Mouse (Mus musculus) left cerebral cortex, adult 8-10 months (tissue): ENCODE measurements around the gene Ercc8. TPM values are rescaled to one million over a fixed set of nuclear protein-coding genes. Genes with fewer than 3 reads are reported as not detected.

Experiments used
- DNase-seq, 2 experiments: peaks; one replicate each; pipeline ENCODE4 v3.0.0; 2022; ENCODE audit warnings: low spot score in 2 of 2
- total RNA-seq, 4 experiments: library from RNA; stranded (reverse); gene quantifications; 2 replicates each; pipeline ENCODE4 v1.2.4; 2022

Gene Ercc8
- total RNA-seq, 4 experiments from 2014 or later, result 15.3 to 18.6 (median 16.3) TPM

DNA sequence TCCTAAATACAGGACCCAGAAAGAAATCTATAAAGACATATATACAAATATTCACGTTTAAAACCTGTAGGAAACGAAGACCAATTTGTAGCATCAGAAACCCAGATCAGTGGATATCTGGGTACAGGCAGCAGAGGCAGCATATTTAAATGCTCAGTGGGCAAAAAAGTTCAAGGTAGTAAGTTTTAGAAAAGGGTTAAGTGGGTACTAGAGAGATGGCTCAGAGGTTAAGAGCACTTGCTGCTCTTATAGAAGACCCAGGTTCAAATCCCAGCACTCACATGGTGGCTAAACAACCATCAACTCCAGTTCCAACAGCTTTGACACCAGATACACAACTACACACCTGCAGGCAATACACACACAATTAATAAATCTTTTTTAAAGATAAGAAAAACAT is 1.4 kb upstream of the Ercc8 start:
- no peak for DNase-seq

DNA sequence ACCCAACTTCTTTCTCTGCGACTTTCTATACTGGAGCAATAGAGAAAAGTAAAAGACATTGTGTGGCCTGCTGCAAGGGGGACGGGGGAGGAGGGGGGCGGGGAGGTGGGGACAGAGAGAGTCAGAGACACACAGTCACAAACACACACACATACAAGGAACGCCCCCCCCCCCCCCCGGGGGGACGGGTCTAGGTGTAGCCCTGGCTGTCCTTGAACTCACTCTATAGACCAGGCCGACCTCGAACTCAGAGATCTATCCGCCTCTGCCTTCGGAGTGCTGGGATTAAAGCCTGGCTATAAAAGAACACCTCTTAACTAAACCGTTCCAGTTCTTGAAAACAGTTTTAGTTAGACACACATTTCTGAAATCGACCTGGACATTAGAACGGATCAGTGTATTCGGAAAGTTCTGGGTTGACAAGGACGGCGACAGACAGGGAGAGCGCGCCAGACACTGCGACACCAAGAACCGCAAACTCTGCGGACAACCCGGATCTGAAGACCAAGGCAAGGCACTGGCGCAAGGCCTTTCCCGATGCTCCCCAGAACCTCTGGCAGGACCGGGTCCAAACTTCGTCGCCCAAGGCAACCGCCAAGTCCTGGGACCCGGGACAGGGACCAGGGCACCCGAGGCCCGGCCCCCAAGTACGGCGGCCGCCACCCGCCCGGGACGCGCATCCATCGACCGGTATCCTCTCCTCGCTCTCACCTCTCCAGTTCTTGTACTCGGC is 633 bp upstream of the Ercc8 start:
- DNase-seq, result no peak

DNA sequence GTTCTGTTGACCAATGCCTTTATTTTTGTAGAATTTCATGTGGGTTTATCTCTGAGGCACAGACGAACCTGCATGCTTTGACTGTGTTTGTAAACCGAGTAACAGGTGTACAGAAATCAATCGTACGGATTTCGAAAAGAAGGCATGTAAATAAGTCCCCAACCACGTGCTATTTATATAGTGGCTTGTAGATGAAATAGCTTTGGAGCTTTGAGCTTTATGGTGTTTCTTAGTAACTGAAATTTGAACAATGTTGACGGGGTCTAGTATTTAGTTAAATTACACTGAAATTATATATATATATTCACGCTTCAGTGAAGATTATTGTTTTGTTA is 677 bp downstream of the Ercc8 start:
- no peak for DNase-seq

DNA sequence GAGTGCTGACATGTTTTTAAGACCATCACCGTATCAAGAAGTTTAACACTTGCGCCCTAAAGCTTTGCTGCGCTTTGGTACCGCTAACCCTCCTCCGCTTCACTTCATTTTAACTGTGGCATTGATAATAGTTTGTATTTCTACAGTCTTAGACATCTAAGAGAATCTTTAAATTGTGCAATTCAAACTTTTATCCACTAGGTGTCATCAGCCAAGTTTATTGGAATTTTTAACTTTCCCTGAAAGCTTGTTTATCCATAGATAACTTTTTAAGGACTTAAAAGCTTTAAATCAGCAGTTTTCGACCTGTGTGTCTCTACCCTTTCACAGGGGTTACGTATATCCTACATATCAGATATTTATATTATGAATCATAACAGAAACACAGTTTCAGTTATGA is 1.4 kb downstream of the Ercc8 start:
- no peak for DNase-seq

DNA sequence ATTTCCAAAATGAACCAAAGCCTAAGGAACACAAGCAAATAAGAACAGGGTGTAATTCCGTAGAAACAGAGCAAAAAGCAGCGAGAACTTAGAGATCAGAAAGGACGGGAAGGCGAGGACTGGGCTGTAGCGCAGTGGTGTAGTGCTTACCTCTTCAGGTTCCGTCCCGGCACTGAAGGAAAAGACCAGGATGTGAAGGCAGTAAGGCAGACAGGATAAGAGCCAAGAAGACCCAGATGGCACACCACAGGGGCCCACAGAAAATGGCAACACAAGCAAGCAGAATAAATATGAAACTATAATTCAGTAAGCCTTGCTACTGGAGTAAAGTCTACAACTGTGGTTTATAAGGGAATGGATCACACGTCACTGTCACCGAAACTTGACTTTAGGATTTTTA is 5.4 kb downstream of the Ercc8 start:
- no peak for DNase-seq

DNA sequence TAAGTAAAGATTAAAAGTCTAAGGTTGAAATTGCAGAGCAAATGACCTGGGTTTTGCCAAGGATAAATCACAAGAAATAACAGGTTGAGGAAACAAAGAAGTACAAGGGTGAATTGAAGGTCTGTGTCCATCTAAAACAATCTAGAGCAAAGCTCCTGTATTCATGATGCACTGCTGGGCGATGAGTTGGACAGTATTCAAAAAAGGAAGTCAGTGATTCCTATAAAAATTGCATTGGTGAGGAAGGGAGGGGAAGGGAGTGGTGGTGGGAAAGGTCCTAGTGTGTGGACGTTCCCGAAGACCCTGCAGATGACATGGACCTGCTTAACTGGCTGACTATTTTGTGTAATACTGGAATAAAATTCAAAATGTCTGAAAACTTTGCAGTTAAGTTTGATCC is 6.1 kb downstream of the Ercc8 start:
- no peak for DNase-seq

DNA sequence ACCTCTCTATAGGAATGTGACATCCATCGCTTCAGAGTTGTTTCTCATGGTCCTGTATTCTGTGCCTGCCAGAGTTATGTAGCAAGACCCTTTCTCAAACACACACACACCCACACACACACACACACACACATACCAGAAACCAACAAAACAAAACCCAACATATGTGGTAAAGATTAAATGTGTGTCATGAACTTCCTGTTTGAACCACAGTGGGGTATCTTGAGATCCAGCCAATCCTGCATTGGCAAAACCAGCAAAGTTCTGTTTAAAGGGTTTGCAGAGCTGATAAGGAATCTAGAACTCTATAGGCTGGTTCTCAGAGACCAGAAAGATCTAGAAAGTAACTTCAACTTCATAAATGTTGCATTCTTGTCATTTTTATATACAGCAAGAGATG is 11.5 kb downstream of the Ercc8 start:
- no peak for DNase-seq

DNA sequence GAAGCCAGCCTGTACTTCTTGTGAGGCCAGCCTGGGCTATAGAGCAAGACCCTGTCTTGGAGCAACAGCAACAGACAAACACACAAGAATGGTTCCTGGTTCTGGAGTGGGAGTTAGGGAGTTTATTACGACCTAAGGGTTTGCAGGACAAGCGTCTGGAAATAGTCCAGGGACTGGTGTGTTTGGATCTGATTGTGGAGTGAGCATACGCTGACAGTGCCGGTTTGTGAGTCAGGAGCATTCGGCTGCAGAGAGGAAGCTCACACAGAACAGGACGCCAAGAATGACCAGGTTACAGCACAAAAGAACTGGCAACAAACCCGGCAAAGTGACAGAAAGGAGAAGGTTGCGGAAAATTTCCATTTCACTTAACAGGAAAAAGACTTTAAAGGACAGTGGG is 12.0 kb downstream of the Ercc8 start:
- no peak for DNase-seq

DNA sequence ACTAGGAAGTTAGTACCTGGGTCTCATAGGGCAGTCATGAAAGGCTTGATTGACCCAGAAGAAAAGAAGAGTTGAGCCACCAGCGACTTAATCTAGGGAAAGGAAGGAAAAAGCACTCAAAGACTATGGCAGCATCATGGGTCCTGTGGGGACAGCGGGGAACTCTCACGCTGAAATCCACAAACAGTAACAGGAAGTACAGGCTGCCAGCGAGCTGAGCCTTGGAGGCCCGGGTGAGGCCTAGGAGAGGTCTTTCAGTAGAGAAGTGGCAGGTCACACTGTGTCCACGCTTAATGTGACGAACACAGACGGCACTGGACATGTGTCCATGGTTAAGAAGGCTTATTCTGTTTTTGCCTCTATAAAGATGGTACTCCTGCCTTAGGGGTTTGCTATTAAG is 21.1 kb downstream of the Ercc8 start:
- no peak for DNase-seq

DNA sequence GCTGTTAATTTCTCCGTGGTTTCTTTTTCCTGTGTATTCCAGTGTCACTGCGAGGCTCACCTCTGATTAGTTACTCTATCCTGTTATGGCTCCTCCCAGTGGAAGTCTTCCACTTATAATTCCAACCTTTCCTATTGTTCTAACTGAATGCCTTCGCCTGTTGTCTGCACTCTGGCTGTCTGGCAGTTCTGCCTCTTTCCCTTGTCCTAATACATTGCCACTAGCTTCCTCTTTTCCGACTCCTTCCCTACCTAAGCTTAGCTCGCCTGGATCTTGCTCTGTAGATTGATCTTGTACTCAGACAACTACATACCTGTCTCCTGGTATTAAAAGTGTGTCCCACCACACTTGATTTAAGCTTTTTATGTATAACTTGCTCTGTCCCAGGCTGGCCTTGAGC is 22.3 kb downstream of the Ercc8 start:
- no peak for DNase-seq

DNA sequence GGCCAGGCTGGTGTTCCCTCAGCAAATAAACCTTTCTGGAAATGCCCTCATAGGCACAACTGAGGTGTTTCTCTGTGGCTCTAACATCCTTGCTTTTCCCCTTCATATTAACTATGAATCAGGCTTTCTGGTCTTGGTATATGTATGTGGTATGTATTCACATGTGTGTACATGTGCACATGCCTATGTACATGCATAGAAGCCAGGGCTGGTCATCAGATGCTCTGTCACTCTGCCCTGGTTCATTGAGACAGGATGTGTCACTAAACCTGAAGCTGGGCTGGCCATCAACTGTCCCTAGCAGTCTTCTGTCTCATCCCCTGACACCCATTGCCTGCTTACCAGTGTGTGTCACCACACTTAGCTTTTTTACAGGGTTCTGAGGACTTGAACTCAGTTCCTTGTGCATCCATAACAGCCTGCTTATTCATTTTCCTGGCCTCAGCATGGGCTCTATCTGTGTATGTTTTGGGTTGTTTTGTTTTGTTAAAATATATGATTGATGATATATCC is 26.3 kb downstream of the Ercc8 start:
- DNase-seq, result no peak

DNA sequence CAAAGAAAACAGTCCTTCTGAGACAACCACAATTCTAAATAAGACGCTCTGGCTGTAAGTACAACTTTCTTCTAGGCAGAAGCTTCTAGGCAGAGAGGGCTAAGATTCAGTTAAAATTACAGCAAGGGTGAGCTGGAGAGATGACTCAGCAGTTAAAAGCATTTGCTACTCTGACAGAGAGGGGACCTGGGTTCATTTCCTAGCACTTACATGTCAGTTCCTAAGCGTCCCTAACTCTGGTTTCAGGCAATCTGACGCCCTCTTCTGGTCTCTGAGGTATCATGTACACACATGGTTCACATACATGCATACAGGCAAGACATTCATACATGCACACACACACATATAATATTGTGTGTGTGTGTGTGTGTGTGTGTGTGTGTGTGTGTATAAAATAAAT is 27.0 kb downstream of the Ercc8 start:
- no peak for DNase-seq

DNA sequence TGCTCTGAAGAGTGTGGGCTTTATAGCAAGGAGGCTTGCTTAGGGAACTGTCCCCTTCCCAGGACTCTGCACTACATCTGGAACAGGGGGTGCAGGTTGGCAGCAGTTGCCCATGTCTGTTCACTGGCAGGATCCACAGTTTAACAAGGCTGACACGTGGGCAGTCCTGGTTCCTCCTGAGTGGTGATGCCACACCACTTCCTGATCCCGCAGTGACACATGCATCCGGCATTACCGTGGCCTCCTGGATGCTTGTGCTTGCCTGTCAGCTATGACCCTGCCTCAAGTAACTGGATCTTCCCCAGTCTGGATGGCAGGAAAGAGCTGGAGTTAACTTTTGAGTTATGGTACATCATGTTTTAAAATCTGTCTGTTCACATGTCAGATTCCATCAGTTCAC is 29.5 kb downstream of the Ercc8 start:
- no peak for DNase-seq

DNA sequence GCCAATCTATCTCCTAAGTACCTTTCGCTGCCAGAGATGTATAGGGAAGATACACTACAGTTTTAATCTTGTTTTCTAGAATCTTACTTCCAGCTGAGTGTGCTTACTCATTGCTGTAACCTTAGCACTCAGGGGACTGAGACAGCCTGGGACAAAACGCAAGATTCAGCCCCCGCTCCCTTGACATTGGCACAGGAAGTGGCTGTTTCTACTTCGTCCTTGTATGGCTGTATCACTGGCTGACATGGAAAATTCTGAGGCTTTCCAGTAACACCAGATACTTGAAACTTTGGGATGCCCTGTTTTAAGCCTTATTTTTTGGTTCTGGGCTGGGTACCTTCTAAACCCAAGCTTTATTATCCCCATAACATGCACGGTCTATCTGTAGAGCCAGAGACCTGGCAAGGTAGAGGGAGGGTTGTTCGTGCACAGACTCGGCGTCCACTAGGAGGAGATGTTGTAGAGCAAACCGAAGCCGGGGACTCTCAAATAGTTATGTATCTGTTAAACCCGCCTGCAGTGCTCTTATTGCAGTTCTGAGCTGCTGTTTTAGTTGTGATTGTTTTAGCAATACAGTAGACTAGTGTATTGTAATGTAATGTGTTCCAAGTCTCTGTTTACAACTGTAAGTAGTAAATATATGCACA is 32.7 kb downstream of the Ercc8 start:
- DNase-seq, result peak in 1 of 2 experiments; percentile 21

DNA sequence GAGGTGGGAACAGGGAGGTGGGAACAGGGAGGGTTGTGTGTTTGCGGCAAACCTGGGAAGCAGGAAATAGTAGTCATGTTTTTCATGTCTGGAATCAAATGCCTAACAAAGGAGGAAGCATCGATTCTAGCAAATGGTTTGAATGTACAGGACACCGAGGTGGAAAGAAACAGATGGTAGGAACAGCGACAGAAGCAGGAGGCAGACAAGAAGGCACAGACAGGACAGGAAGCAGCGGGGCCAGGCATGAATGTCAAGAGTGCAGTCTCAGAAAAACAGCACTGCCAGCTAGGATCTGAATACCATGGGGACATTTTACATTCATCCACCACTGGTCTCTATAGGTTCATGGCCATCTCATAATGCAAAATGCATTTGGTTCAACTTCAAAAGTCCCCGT is 36.9 kb downstream of the Ercc8 start:
- DNase-seq, result no peak

DNA sequence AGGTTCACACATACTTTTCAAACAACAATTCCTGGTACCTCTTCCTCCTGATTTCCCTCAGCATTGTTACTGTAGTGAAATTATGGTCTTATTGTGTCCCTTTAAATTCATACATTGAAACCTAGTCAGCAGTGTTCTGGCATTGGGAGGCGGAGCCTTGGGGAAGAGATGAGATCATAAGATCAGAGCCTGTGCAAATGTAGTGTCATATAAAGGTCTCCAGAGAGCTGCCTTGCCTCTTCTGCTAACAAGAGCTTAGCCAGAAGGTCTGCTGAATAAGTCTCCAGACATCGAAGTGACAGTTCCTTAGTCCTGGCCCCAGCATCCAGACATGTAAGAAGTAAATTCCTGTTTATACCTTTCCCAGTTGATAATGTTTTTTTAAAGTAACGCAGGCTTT is 46.3 kb downstream of the Ercc8 start:
- no peak for DNase-seq

DNA sequence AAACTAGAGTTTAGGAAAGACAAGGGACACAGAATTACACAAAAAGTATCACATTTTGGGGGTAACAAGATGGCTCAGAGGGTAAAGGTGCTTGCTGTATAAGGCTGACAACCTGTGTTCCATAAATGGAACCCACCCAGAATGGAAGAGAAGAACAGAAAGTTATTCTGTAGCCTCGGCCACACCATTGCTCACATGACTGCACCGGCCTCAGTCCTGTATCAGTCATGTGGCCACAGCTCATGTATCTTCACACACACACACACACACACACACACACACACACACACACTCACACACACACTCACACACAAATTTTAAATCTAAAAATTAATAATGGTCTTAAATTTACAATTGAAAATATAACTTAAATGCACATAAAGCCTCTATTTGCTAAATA is 48.9 kb downstream of the Ercc8 start:
- DNase-seq, result no peak

DNA sequence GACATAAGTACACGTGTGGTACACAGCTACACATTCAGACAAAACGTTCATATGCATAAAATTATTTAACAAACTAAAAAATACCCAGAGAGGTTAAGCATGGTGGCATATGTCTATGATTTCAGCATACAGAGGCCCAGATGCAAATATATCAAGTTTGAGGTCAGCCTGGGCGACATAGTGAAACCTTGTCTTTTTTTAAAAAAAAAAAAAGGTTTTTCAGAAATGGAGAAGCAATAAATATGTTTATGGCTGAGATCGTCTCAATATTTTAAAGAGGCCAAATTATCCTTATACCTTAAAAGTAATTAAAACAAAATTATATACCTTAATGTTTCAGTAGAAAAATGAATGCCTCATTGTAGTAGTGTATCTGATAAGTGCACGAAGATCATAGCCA is 49.6 kb downstream of the Ercc8 start:
- DNase-seq, result no peak

DNA sequence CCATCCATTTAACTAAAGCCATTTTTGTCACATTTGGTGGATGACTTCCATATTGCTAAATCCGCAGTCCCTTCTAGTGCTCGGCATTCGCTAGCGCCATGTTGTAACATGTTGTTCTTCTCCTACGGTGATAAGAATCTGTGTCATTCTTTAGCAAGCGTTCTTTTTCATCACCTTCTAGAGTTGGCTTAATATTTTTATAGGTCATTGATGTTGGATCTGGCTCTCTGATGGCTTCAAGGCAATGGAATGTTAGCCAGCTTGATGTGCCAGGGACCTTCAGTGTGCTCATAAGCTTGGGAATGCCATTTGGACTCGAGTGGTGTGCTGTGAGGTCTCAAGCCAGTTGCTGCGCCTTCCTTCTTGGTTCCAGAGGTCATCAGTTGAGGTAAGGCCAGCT is 52.4 kb downstream of the Ercc8 start:
- no peak for DNase-seq

DNA sequence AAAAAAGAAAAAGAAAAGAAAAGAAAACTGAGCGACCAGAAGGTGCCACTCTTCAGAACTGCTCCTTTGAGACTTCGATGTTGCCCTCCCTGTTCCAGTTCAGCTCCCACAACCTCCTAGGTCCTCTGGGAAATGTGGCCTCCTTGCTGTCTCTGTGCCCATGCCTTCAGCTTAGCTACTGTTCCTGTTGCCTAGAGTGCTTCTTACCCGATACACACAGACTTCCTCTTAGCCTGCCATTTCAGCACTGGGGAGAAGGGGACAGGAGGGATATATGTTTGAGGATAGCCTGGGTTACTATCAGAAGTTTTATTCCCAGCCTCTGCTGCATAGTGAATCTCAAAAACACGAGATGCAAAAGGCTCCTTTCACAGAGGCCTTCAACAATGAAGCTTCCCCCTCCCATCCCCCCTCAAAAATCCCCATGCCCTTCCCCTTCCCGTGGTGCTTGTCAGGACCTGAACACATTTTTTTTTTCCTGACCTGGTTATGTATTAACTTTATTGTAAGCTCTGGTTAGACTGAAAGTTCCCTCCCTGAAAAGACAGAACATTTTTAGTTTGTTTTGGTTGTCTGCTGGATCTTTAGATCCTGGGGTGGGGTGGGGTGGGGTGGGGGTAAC is 54.0 kb downstream of the Ercc8 start:
- DNase-seq, result no peak

DNA sequence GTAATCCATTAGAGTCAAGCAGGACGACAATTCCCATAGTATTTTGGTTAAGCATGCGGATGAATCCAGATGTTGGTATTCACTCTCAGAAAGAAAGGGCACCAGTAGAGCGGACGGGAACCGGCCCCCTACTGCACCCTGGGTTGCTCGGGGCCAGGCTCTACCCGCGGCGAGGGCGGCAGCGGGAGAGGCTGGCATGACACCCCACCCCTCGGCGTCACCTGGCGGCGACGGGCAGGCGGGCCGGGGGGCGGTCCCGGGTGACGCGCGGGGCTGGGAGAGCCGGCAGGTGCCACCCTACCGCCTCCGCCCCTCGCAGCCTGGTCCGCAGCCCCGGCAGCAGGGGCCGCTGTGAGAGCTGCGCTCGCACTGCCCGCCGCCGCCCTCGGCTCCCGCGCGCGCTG is 55.6 kb downstream of the Ercc8 start, which contains the start of gene Elovl7:
TSS of gene Elovl7 (plus strand) at position 324 of the 404 bp plus-strand sequence.
- peak; percentile 51 to 80 for DNase-seq

DNA sequence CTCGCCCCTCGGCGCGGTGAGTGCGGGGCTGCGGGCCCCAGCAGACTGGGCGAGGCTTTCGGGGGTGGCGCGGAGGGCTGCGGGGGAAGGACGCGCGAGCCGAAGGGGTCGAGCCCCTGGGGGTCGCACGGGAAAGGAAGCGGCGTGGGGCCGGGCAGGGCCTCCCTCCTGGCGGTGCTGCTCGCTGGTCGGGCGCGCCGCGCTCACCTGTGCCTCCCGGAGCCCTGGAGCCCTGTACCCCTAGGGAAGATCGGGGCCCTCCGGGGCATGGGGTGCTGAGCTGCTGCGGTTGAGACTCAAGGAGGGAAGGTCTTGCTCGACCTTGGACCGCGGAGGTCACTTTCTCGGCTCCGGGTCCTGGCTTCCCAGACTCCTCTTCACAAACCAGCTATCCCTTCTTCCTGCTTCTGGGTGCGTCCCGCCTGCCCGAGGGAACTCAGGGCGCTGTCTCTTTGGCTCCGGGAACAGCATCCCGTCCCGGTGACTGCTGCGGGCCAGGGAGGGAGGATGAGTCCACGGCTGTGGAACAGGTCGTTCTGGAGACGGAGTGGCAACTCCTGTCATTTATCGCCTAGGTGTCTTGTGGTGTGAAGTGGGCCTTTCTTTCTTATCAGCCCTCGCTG is 56.1 kb downstream of the Ercc8 start:
- DNase-seq, result peak in 1 of 2 experiments; percentile 15
